Mouse (Mus musculus) kidney, adult 18-20 months (tissue): ENCODE measurements around the gene Zfp383.
"Not testable (repeated sequence)": the region's sequence is repeated elsewhere in the genome, so short reads cannot be mapped to it uniquely, and the experiment has no call there.

ENCODE experiments used
- DNase-seq: peaks from one replicate; pipeline ENCODE4 v3.0.0; 2021

Gene Zfp383

DNA sequence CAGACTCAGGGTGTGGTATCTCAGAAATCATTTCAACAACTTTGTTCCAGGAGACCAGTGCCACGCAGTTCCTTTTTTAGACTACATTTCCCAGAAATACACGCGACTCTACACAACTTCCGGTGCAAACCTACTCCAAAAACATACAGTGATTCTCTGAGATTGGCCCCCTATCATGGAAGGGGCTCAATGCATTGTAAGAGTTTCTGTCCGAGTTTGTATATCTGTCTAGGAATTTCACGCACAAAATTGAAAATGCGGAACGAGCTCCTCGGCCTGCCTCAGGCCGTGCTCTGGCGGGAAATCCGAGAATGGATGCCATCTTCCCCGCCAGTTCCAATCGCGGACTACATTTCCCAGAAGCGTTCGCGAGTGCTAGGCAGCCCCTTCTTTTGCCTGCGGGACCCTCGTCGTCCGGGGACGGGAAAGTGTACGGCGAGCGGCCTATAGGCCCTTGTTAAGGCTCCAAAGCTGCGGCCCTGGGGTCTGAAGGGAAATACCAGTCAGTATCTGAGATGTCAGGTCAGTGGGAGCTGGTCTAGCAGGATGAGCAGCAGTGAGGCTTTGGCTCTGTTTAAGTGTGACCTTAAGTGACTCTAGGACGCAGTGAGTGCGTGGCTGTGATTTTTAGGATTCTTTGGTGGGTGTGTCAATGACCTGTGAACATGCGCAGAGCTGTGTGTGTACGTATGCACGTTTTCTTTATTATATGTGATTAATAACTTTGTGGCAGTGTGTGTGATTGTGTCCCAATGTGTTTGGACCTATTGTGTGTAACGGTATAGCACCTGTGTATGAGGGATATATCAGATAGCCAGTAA is at the start of gene Zfp383:
TSS of gene Zfp383 (plus strand) at position 94 of the 821 bp plus-strand sequence.
- DNase-seq: peak; percentile 90

DNA sequence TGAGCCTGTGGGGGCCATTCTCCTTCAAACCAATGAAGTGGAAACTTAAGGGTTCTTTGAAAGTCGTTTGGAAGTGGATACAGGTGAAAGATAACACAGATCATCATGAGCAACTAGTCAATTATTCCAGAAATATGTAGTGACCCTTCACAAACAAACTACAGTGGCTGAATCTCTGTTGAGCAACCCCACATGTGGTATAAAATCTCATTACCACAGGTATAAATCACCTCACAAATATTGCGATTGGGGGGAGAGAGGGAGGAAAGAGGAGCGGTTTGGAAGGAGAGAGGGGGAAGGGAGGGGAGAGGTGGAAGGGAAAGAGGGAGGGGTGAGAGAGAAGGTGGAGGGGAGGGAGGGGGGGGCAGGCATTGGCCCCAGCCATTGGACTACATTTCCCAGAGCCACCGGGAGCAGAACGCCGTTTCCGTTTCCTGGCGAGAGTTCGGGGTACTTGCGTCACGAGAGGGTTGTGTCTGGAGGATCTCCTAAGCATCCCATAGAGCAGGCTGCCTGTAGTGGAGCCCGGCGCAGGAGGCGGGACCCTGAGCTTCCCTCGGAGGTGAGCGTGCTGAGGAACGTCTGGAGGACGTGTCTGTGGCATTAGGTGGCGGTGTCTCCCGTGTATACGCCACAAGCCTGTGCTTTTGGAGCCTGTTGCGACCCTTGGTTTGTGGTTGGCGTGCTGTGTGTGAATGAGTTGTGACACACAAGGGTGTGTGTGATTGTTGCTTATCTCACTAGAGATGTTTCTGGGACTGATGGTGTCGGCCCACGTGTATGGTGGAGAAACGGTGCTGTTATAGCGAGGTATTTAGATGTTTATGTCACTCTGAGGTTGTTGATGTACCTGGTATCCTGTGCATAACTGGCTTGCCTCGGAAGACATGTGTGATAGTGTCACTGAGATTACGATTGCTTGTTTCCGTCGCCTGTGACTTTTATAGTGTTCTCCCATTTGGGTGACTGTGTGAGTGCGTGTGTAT is 48.2 kb upstream of the Zfp383 start, which contains the start of gene Zfp420:
TSS of gene Zfp420 (plus strand) at position 448 of the 986 bp plus-strand sequence.
- DNase-seq: peak; percentile 86

DNA sequence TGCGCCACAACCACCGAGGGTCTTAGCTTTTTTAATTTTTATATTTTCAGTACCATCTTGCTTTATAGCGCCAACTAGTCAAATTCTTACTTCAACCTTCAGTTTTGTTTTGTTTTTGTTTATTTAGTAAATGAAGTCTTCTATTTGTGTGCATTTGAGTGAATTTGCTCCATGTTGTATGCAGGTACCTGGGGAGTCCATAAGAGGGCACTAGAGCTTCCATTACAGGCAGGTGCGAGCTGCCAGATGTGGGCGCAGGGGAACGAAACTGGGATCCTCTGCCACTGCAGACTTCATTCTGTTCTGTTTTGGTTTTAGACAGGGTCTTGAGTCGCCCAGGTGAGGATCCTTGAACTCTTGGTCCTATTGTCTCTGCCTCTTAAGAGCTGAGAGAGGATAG is 46.4 kb upstream of the Zfp383 start:
- no peak for DNase-seq

DNA sequence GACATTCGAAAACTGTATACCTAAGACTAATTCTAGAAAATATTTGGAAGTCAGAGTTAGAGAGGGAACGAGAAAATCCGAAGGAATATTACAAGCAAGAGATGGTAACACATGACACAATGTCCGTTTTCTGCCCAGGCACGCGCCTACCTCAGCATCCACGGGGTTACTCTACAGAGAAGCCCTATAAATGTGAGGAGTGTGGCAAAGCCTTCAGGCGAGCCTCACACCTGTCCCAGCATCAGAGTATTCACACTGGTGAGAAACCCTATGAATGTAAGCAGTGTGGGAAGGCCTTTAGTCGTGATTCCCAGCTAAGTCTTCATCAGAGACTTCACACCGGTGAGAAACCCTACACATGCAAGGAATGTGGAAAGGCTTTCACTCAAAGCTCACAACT is 33.8 kb upstream of the Zfp383 start:
- no peak for DNase-seq

DNA sequence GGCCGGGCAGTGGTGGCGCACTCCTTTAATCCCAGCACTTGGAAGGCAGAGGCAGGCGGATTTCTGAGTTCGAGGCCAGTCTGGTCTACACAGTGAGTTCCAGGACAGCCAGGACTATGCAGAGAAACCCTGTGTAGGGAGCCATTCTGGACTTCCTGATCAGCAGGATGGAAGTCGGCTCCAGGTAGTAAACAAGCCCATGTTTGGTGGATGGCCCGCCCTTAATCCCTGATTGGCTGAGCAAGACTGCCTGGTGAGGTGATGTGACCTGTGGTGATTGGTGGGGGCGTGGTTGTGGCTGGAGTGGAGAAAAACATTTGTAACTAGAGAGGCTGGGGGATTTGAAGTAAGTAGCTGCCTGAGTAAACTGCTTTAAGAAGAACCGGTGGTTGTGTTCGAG is 30.5 kb upstream of the Zfp383 start:
- not testable (repeated sequence) for DNase-seq

DNA sequence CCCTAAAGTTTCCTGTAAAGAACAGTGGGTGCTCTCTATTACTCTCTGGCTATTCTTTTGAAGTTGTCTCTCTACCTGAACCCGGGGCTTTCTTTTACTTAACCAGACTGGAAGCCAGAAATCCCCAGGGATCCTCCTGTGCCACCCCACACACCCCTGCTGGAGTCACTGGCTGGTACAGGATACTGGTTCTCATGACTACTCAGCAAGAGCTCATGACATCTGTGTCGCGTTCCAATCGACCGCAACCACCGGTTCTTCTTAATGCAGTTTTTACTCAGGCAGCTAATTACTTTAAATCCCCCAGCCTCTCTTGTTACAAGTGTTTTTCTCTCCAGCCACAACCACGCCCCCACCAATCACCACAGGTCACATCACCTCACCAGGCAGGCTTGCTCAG is 28.0 kb upstream of the Zfp383 start:
- no peak for DNase-seq

DNA sequence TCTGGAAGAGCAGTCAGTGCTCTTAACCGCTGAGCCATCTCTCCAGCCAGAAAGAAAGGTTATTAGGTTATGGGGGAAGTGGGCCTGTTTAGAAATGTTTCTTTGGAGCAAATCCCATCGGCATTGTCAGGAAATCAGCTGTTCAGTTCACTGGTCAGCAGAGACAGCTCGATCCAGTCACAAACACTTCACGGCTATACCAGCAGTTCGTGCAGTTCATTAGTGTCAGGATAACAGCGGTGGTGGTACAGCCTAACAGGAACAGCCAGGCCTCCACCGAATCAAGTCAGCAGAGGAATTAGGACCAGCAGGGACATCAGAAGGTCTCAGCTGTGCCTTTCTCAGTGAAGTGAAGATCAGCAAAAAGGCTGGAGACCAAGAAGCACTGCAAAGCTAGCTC is 27.1 kb upstream of the Zfp383 start:
- DNase-seq: no peak

DNA sequence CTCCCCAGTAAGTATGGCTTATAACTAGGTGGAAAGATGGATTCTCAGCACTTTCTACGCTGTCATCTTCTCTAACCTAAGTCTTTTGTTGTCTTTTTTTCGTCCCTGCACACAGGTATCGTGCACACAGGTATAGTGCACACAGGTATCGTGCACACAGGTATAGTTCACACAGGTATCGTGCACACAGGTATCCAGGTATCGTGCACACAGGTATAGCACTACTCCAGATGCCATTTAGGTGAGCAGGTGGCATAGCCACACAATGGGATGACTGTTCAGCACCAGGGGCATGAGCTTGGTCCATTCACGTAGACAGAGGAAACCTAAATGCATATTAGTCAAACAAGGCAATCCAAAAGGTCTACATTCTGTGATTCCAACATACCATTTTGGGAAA is 17.5 kb upstream of the Zfp383 start:
- DNase-seq: no peak

DNA sequence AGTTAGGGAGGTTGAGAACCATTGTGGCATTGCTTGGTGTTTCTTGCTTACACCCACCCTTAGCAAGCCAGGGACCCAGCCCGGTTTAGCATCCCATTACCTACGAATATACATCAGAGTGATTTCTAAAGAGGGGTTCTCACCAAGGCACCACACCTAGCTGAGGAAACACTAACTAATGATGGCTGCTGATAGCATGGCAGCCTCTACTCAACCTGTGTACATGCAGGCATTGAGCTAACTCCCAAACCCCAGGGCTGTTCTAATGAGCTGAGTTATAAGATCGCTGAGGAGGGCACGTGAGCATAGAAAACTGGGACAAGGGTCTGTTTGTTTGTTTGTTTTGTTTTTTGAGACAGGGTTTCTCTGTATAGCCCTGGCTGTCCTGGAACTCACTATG is 15.3 kb upstream of the Zfp383 start:
- no peak for DNase-seq

DNA sequence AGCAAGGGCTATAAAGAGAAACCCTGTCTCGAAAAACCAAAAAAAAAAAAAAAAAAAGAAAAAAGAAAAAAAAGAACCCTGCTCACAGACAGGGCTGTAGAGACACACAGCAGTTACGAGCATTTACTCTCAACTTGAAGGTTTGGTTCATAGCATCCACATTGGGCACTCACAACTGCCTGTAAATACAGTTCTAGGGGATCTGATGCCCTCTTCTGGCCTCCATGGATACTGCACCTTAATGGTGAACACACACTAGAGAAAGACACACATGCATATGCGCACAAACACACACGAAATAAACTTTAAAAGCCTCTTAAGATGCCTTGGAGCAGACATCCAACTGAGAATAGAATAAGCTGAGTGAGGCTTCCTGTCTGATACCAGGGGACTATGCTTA is 9.7 kb upstream of the Zfp383 start:
- no peak for DNase-seq

DNA sequence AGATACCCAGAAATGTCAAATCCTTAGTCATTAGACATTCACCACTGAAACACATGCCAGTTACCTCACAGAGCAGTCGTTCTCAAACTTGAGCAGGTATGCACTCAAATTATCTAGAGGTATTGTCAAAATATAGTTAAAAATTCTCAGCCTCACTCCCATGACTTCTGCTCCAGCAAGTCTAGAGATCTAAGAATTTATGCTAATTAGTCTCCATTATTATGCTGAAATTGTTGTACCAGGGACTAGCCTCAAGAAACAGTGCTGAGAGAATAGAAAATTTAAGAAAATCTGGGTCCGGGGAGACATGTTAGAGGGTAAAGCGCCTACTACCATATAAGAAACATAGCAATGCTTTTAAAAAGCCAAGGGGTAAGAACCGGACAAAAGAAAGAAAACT is 3.9 kb upstream of the Zfp383 start:
- DNase-seq: no peak

DNA sequence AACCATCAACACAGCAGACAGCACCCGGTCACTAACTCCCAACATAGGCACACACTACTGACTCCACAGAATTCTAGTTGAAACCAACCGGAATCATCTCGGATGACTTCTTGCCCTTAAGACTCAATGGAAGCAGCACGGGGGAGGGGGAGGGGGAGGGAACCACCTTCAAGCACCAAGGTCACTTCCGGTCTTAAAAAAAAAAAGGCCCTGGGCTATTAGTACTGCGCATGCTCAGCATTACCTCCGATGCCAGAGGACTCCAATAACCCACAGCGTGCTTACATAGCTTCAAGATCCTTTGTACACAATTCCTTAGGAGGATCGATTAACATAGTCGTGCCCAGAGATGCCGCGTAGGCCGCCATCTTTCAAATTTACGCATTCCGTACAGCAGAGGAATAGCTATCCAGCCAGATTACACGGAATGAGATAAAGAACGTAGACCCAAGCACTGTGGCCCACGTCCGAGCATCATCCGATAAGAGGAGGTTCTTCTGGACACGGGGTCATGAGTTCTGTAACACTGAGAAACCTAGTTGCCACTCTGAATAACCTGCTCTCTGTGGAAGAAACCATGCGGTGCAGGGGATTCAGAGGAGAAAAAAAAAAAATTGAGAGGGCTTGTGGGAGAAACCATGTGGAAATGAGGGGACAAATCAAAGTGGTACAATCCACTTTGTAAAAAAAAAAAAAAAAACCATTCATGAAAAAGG is 1.9 kb upstream of the Zfp383 start, which contains the start of gene Zfp27:
TSS of gene Zfp27 (minus strand) at position 607 of the 716 bp plus-strand sequence.
- DNase-seq: peak; percentile 68

DNA sequence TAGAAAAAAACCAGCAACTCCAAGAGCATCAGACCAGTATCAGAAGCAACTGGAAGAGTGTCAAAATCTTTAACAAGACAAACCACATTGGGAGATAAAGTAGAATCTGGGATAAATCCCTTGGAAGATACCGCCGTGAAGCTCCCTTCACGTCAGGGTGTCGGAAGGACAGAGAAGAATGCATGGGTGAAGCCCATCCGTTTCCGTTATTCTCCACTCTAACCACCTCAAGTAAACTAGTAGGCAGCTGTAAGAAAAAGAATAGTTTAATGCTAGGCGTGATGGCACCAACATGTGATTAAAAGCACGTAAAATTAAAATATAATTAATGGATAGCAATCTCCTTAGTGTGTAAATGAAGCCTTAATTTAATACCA is 1.4 kb upstream of the Zfp383 start:
- DNase-seq: peak; percentile 8

DNA sequence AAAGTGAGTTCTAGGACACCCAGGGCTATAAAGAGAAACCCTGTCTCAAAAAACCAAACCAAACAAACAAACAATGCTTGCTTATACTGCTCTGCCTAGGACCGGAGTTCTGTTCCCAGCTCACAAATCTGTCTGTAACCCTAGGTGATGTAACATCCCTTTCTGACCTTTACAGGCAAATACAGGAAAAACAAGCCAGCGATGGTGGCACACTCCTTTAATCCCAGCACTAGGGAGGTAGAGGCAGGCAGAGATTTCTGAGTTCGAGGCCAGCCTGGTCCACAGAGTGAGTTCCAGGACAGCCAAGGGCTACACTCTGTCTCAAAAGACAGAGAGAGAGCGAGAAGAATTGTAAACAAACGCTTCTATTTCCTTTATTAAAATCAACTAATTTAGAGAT is 817 bp upstream of the Zfp383 start:
- peak; percentile 7 for DNase-seq

DNA sequence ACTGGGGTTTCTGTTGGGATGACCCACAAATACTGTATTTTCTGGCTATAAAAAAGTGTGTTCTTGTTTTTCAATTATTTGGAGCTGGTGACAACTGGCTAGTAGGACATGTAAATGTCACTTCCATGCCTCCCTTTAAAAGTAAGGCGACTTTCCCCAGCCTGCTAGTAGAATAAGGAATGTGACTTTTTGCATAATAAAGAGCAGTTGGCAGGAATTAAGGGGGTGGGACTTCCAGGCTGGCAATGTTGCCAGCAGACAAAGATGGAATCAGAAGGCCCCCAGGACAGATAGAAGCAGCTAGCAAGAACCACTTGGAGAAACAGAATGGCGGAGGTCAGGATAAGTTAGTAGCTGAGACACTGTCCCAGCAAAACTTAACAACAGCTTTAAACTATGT is 2.2 kb downstream of the Zfp383 start:
- no peak for DNase-seq

DNA sequence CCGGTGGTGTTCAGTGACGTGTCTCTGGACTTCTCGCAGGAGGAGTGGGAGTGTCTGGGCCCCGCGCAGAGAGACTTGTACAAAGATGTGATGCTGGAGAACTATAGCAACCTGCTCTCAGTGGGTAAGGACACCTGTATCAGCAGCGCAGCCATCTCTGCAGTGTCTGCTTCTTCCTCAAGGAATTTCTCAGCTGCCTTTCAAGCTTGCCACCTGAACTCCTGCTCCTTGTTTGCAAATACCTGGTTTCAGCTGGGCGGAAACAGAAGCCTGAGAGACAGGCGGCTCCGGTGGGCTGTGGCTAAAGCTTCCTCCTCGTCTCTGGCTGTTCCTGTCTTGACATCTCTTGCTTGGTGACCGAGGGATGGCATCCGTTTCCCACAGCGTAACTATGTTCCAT is 4.1 kb downstream of the Zfp383 start:
- DNase-seq: no peak

DNA sequence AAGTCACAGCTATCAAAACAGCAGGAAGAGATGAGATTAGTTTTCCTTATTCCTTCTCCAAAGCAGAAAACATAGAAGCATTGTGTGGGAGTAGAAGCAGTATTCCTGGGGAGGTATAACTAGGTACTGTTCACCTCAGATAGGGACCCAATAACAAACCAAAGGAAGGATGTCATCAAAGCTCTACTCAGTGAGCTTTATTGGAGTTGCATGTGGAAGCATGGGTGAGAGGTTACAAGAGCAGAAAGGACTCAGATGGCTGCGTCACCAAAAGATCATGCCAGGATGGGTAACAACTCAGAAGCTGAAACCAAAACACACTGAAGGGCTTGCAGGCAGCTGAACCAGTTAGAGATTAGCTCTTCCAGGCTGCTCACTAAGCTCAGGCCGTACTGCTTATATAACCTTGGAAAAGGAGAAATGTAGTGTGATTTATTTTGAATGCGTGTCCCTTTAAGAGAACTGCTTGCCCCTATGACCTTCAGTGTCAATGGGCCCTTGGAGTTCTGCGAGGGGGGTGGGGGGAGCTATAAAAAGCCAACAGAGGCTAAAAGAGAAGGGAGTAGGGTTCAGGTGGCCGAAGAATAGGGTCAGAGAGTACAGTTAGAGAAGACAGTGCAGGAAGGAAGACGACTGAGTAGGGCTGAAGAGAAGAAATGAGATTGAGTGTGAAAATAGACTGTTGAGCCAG is 9.5 kb downstream of the Zfp383 start:
- DNase-seq: peak; percentile 4

DNA sequence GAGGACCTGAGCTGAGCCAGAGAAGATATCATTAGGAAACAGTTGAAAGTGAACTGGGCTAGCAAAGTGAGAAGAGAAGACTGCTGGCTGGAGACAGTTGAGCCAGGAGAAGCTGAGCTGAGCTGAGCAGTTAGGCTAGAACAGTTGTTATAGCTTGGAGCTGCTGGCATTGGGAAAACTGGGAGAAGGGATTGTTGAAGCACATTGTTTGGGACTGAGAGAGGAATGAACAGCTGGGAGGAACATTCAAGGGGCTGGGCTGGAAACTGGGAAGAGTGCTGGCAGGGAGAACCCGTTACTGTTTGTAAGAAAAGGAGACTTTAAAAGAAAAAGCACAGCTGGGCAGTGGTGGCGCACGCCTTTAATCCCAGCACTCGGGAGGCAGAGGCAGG is 10.0 kb downstream of the Zfp383 start:
- no peak for DNase-seq

DNA sequence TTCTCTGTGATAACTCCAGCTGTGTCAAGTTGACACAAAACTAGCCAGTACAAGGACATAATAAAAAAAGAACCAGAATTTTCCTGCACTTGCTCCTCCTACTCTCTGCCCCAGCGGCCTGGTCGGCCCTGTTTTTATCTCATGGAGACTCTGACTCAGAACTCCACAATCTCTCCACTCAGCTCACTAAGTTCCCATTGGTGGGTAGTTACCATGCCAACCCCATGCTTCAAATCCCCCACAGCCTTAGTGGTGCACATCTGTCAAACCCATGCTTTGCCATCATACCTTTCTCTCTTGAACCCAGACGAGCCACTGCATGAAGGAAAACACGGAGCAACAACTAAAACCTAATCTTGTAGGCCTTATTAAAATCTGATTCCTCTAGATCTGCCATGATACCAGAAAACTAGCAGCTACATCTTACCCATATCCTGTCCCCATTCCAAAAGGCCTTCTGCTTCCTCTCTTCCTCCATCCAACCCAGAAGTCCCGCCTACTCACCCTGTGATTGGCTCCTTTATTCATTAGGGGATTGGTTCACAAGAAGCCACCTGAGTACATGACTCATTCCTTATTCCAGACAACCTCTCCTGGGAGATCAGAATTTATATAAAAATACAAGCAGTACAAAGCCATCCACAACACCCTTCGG is 13.5 kb downstream of the Zfp383 start:
- no peak for DNase-seq

DNA sequence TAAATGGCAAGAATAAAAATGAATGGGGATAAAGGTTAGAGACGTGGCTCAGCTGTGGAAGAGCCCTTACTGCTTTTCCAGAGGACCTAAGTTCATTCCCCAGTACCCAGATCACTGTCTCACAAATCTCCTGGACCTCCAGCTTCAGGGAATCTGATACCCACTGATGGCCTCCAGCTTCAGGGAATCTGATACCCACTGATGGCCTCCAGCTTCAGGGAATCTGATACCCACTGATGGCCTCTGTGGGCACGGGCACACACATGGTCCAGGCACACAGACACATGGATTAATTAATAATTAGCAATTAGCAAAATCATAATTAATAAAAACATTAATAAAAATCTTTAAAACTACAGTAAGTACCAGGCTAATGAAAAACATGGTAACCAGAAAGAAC is 14.8 kb downstream of the Zfp383 start:
- no peak for DNase-seq

DNA sequence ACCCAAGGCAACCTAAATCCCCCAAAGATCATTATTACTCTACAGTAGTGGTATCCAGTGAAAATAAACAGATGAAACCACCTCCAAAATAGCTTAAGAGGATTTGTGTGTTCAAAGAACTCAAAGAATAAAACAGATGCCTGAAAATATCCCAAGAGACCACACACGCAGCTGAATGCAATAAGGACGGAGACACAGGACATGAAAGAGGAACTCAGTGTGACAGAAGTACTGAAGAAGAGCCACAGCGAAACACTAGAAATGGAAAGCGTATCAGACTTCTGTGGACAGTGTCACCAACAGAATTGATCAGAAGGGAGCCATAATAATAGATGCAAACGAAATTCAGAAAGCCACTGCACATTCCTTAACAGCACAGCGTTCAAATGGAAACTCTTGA is 30.8 kb downstream of the Zfp383 start:
- DNase-seq: no peak

DNA sequence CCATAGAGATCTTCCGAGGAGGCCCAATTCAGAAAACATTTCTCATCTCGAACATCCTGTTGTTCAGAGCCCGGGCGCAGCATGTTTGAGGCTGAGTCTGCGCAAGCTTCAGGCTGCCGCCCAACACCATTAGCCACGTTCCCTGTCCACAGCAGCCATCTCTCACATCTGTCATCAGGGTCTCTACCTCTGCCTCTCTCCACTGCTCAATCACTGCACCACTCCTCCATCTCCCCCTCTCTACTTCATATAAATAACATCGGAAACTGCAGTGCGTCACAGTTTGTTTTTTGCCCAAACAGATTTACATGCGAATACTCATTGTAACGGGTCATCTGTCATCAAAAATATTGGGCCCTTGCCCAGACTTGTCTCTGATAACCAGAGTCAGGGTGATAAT is 33.0 kb downstream of the Zfp383 start:
- no peak for DNase-seq
